Comparison of ENCODE assay signal across 8 mouse cellular contexts in the genomic region with DNA sequence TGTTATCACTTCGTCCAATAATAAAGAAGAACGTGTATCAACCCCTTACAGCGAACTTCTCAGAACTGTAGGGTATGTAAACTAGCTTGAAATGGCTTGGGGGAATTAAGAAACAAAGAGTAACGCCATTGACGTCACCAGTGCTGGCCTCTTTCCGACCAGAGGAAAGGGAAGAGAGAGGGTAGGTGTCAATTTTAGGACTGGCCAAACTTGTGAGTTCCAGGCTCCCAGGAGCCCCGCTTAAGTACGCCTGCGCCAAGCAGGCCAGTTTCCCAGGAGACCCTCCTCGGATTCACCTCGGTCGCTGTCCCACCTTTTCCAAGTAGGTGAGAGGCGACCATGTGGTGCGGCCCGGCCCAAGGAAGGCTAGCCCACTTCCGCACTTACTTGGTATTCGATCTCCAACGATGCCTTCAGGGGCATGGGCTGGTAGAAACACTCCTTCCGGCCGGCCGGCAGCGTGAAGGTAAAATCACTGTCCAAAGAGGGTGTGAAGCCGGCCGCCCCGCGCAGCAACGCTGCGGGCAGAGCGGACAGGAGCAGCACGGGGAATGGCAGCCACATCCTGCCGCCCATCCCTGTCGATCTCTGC. TPM values are rescaled to one million over a fixed set of nuclear protein-coding genes. Genes with fewer than 3 reads are reported as not detected.
DNase-seq lines count a peak whose midpoint lies in the region; ATAC-seq and TF ChIP-seq lines count a peak whose summit lies in the region.

No protein-coding gene starts in this region.

- in situ Hi-C loops in Patski (cut with MboI; ENCODE audit: low pct_unique_long_range_greater_than_20kb), result no loop called here

- H3K4me1 ChIP-seq in embryonic fibroblast, embryonic 13.5 days (ENCODE audit: control insufficient read depth, insufficient read depth, low read length), result no peaks in the 10 kb centered on the region
- H3K4me1 ChIP-seq in limb, embryonic 14.5 days (ENCODE audit: control insufficient read depth, insufficient read depth, low read length), result peaks cover 9% of the 10 kb centered on the region
- H3K4me1 ChIP-seq in midbrain, embryonic 15.5 days, result peaks cover 21% of the 10 kb centered on the region

- peak overlapping the region; percentile 77 for H3K4me3 ChIP-seq in embryonic fibroblast, embryonic 13.5 days (ENCODE audit: insufficient read depth, low read length)
- H3K4me3 ChIP-seq in limb, embryonic 14.5 days (replicated peaks; ENCODE audit: low read length), result peak overlapping the region; percentile 81
- H3K4me3 ChIP-seq in midbrain, embryonic 15.5 days, result peak overlapping the region; percentile 78

- H3K36me3 ChIP-seq in limb, embryonic 14.5 days (ENCODE audit: control insufficient read depth, insufficient read depth, low read length), result peaks cover 12% of the 10 kb centered on the region
- no peaks in the 10 kb centered on the region for H3K36me3 ChIP-seq in midbrain, embryonic 15.5 days (replicated peaks)

- peak; percentile 28 for ATAC-seq in frontal cortex, adult (ENCODE audit: low TSS enrichment)
- peak; percentile 63 for ATAC-seq in Patski
- no peak; the same call in none of the 2 replicates for ATAC-seq in limb, embryonic 14.5 days (ENCODE audit: low FRiP score, low read depth)
- peak; percentile 67 for ATAC-seq in midbrain, embryonic 15.5 days (replicated peaks)

- TF ChIP-seq POLR2A in embryonic fibroblast, embryonic 13.5 days (IDR thresholded peaks at IDR 0.05; ENCODE audit: low read depth, low read length), result no peak
- no peak for TF ChIP-seq POLR2A in limb, embryonic 14.5 days (IDR thresholded peaks at IDR 0.05; ENCODE audit: borderline replicate concordance, extremely low read depth, insufficient read depth, insufficient read length)

- under 1% methylated on average over 32 of the region's 32 CpGs for WGBS in limb, embryonic 14.5 days
- WGBS in midbrain, embryonic 15.5 days, result under 1% methylated on average over 32 of the region's 32 CpGs

- no peak for DNase-seq in frontal cortex, postnatal 10 days (ENCODE audit: low spot score in 2 of 2)
- peak; percentile 24 for DNase-seq in Patski (ENCODE audit: low read depth, low spot score)
- DNase-seq in heart, postnatal 14 days, result peak; percentile 47 to 52
- peak; percentile 35 for DNase-seq in limb, embryonic 14.5 days (ENCODE audit: low spot score)
- DNase-seq in ovary, adult 18-20 months (ENCODE audit: low spot score), result no peak

- TF ChIP-seq CTCF in Patski (IDR thresholded peaks at IDR 0.05), result no peak
- TF ChIP-seq CTCF in embryonic fibroblast, embryonic 13.5 days (IDR thresholded peaks at IDR 0.05; ENCODE audit: borderline replicate concordance, insufficient read depth, low read length), result no peak

- CTCF ChIA-PET in Patski (lab: Charles Lee), result no interaction called here

- H3K4me2 ChIP-seq in limb, embryonic 14.5 days (replicated peaks; ENCODE audit: low read depth, low read length, severe bottlenecking), result peak overlapping the region; percentile 65
- H3K4me2 ChIP-seq in midbrain, embryonic 15.5 days, result peak overlapping the region; percentile 74

- no peaks in the 10 kb centered on the region for H3K9me3 ChIP-seq in limb, embryonic 14.5 days (ENCODE audit: control insufficient read depth, low read length)
- no peaks in the 10 kb centered on the region for H3K9me3 ChIP-seq in midbrain, embryonic 15.5 days

- H3K27me3 ChIP-seq in Patski, result no peaks in the 10 kb centered on the region
- H3K27me3 ChIP-seq in limb, embryonic 14.5 days (ENCODE audit: control insufficient read depth, insufficient read depth, low read length), result no peaks in the 10 kb centered on the region
- no peaks in the 10 kb centered on the region for H3K27me3 ChIP-seq in midbrain, embryonic 15.5 days (replicated peaks)

- peak overlapping the region; percentile 53 for H3K27ac ChIP-seq in embryonic fibroblast, embryonic 13.5 days (ENCODE audit: insufficient read depth, low read length)
- peak overlapping the region; percentile 89 for H3K27ac ChIP-seq in limb, embryonic 14.5 days (replicated peaks; ENCODE audit: low read depth, low read length)
- peak overlapping the region; percentile 82 for H3K27ac ChIP-seq in midbrain, embryonic 15.5 days

- peak overlapping the region; percentile 80 for H3K9ac ChIP-seq in limb, embryonic 14.5 days (ENCODE audit: low read depth, low read length, severe bottlenecking)
- peak overlapping the region; percentile 71 for H3K9ac ChIP-seq in midbrain, embryonic 15.5 days

- POLR2A ChIA-PET in Patski (lab: Charles Lee), result no interaction called here

- intact Hi-C loops in heart, postnatal 14 days (cut with DNase I), result loop anchor here (5.0 kb wide), 4 partner anchors 65 to 180 kb away; a partner anchor contains a TSS

RNA-seq across cellular contexts. Expression of a gene that starts 0.5 kb away (rescaled TPM):
- 42.5 TPM for polyA plus RNA-seq in Patski (2021)
- 61.1 and 68.8 TPM in 2 replicates for polyA plus RNA-seq in embryonic fibroblast, embryonic 13.5 days (2011; ENCODE audit: insufficient read length, low read depth, missing spikeins)
- 10 to 100 TPM; 22.9 to 25.6 TPM for total RNA-seq in heart, postnatal 14 days (2021)
- polyA plus RNA-seq in limb, embryonic 14.5 days (2012; rRNA removed), result 24.9 and 36.6 TPM in 2 replicates
- polyA plus RNA-seq in limb, embryonic 14.5 days (2014; fragmentation: Nextera tagmentation; extraction: Ambion mirVana), result 32.6 and 35.1 TPM in 2 replicates
- polyA plus RNA-seq in midbrain, embryonic 15.5 days (2015; fragmentation: Nextera tagmentation; extraction: Ambion mirVana), result 23.1 and 24.1 TPM in 2 replicates

RNA-seq across cellular contexts. Expression of a gene that starts 0.7 kb away (rescaled TPM):
- polyA plus RNA-seq in Patski (2021), result 3.6 TPM
- polyA plus RNA-seq in embryonic fibroblast, embryonic 13.5 days (2011; ENCODE audit: insufficient read length, low read depth, missing spikeins), result 3.5 and 7.5 TPM in 2 replicates
- total RNA-seq in heart, postnatal 14 days (2021), result 1 to 10 TPM in 1 of 2 experiments, under 1 TPM in 1; 0.67 to 1.7 TPM
- polyA plus RNA-seq in limb, embryonic 14.5 days (2012; rRNA removed), result 1.2 and 2.4 TPM in 2 replicates
- 7.0 and 8.3 TPM in 2 replicates for polyA plus RNA-seq in limb, embryonic 14.5 days (2014; fragmentation: Nextera tagmentation; extraction: Ambion mirVana)
- 2.0 and 2.7 TPM in 2 replicates for polyA plus RNA-seq in midbrain, embryonic 15.5 days (2015; fragmentation: Nextera tagmentation; extraction: Ambion mirVana)

Comparison
In these comparisons a context has a peak if more than half of its experiments do, and no peak if none do; other contexts are left out.
1. DNase-seq: peak in Patski (single experiment), heart, postnatal 14 days (2 of 2) and limb, embryonic 14.5 days (single experiment); none in frontal cortex, postnatal 10 days (0 of 2) and ovary, adult 18-20 months (single experiment).
2. Peak in every context shown above with its lines, with median percentiles within 50 percentile points of each other: H3K27ac ChIP-seq and H3K4me3 ChIP-seq.